Mouse (Mus musculus): ENCODE measurements at regions not wholly inside any gene's neighbourhood (a gene's known extent, or its start where the extent isn't known, plus 50 kb on each side); places are given as distances from the start of the nearest gene placed in this dataset.

GRCm38 (mm10) chr8:103078559-103078958 lies 293.1 kb upstream of the Cdh11 start:
- Histone ChIP-seq H3K4me1 (ENCODE audit: control insufficient read depth, insufficient read depth, low read length) (no peaks in the 10 kb centered on the region), H3K27me3 (ENCODE audit: control insufficient read depth, insufficient read depth, low read length) (no peaks in the 10 kb centered on the region), H3K4me3 (no peak overlapping the region), H3K27ac (no peak overlapping the region), H3K9ac (ENCODE audit: low read depth, low read length) (no peak overlapping the region), H3K36me3 (ENCODE audit: control insufficient read depth, insufficient read depth, low read length) (no peaks in the 10 kb centered on the region), H3K79me2 (replicated peaks; ENCODE audit: control insufficient read depth, insufficient read depth, low read length) (no peaks in the 10 kb centered on the region)
- WGBS = 22% methylated on average over 3 of the region's 3 CpGs
- no peak for DNase-seq
- TF ChIP-seq POLR2A (IDR thresholded peaks at IDR 0.05; ENCODE audit: insufficient read depth, low read depth, low read length) = no peak
- no peak for TF ChIP-seq CTCF (IDR thresholded peaks at IDR 0.05)
- no peak for TF ChIP-seq EP300 (IDR thresholded peaks at IDR 0.05; ENCODE audit: insufficient read depth, low read depth, low read length)
- intact Hi-C loops (cut with DNase I) = no loop called here

DNA sequence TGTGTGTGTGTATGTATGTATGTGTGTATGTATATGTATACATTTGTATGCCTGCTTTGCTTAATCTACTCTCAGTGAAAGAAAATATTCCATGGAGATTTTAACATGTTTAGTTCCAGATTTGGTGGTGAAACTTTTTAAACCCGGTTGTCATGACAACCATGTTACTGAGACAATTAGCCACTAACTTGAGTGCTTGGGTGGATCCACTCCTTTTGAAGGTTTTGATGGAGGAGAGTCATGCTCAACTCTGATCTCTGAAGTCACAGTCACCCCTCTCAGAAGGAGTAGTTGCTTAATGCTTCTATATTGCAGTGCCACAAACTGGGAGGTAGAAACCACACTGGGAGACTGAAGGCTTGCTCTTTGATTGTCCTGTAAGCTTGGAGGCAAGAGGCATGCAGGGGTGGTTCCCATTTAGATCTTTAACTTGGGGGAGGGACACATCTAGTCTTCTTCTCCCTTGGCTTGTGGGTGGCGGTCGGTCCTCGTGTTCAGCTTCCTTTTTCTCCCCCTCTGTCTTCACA lies 301.6 kb upstream of the Cdh11 start:
- intact Hi-C loops (cut with DNase I) = no loop called here
- 59% methylated on average over 4 of the region's 4 CpGs for WGBS

DNA sequence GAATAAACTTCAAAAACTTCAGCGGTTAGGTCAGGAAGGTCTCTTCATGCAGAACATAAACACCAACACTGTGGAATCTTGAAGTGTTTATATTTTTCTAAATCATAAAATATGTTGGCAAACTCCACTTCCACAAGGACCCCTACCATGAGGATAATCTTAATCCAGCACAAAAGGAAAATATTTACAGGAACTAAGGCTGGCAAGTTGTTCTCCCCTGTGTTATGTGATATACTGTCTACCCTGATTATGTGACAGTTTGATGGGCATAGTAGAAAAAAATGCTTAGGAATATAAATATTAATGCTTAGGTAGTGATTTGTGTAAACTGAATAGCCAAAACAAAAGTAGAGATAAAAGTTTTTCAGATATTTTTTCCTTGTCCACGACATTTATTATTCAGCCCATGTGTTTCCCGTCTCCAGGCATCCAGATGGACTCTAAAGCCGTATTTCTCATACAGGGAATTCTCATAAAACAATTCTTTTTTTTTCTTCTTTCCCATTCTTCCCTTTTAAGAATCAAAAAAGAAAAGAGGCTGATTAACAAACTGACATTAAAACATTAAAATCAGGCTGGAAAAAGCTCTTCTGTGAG lies 311.2 kb upstream of the Cdh11 start:
- Histone ChIP-seq H3K4me1 (ENCODE audit: control insufficient read depth, insufficient read depth, low read length) (no peaks in the 10 kb centered on the region), H3K27me3 (ENCODE audit: control insufficient read depth, insufficient read depth, low read length) (no peaks in the 10 kb centered on the region), H3K9ac (ENCODE audit: low read depth, low read length) (no peak overlapping the region), H3K36me3 (ENCODE audit: control insufficient read depth, insufficient read depth, low read length) (no peaks in the 10 kb centered on the region), H3K27ac (no peak overlapping the region), H3K79me2 (replicated peaks; ENCODE audit: control insufficient read depth, insufficient read depth, low read length) (no peaks in the 10 kb centered on the region), H3K4me3 (no peak overlapping the region)
- 70% methylated on average over 4 of the region's 4 CpGs for WGBS
- DNase-seq = no peak
- TF ChIP-seq CTCF (IDR thresholded peaks at IDR 0.05) = no peak
- no peak for TF ChIP-seq POLR2A (IDR thresholded peaks at IDR 0.05; ENCODE audit: insufficient read depth, low read depth, low read length)
- no peak for TF ChIP-seq EP300 (IDR thresholded peaks at IDR 0.05; ENCODE audit: insufficient read depth, low read depth, low read length)
- intact Hi-C loops (cut with DNase I) = no loop called here

More for the DNA sequence above, 301.6 kb upstream of the Cdh11 start:
- Histone ChIP-seq H3K9ac (ENCODE audit: low read depth, low read length) (no peak overlapping the region), H3K36me3 (ENCODE audit: control insufficient read depth, insufficient read depth, low read length) (no peaks in the 10 kb centered on the region), H3K27me3 (ENCODE audit: control insufficient read depth, insufficient read depth, low read length) (no peaks in the 10 kb centered on the region), H3K79me2 (replicated peaks; ENCODE audit: control insufficient read depth, insufficient read depth, low read length) (no peaks in the 10 kb centered on the region), H3K4me1 (ENCODE audit: control insufficient read depth, insufficient read depth, low read length) (no peaks in the 10 kb centered on the region), H3K4me3 (no peak overlapping the region), H3K27ac (no peak overlapping the region)
- TF ChIP-seq POLR2A (IDR thresholded peaks at IDR 0.05; ENCODE audit: insufficient read depth, low read depth, low read length) = no peak
- TF ChIP-seq CTCF (IDR thresholded peaks at IDR 0.05) = no peak
- TF ChIP-seq EP300 (IDR thresholded peaks at IDR 0.05; ENCODE audit: insufficient read depth, low read depth, low read length) = no peak
- DNase-seq = no peak

DNA sequence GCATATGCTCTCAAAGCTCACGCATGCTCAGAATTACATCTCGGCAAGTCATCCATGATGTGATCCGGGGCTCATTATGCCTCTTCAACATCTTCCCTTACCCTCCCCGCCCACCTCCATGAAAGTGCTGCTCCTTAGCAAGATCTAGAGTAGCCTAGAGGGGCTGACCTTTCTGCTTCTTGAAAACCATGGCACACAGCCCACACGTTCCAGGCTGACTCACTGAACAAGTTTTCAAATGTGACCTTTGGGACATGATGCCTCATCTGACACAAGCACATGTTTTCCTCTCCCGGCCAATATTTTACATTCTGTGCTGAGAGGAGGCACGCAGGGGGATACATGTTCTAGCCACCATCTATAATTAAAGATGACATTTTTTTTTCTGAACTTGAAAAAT lies 340.1 kb upstream of the Cdh11 start:
- TF ChIP-seq POLR2A (IDR thresholded peaks at IDR 0.05; ENCODE audit: insufficient read depth, low read depth, low read length) = no peak
- TF ChIP-seq EP300 (IDR thresholded peaks at IDR 0.05; ENCODE audit: insufficient read depth, low read depth, low read length) = no peak
- no peak for TF ChIP-seq CTCF (IDR thresholded peaks at IDR 0.05)
- Histone ChIP-seq H3K27me3 (ENCODE audit: control insufficient read depth, insufficient read depth, low read length) (no peaks in the 10 kb centered on the region), H3K9ac (ENCODE audit: low read depth, low read length) (no peak overlapping the region), H3K4me3 (no peak overlapping the region), H3K27ac (no peak overlapping the region), H3K79me2 (replicated peaks; ENCODE audit: control insufficient read depth, insufficient read depth, low read length) (no peaks in the 10 kb centered on the region), H3K36me3 (ENCODE audit: control insufficient read depth, insufficient read depth, low read length) (no peaks in the 10 kb centered on the region), H3K4me1 (ENCODE audit: control insufficient read depth, insufficient read depth, low read length) (no peaks in the 10 kb centered on the region)
- intact Hi-C loops (cut with DNase I) = no loop called here
- 69% methylated on average over 7 of the region's 7 CpGs for WGBS
- DNase-seq = no peak

DNA sequence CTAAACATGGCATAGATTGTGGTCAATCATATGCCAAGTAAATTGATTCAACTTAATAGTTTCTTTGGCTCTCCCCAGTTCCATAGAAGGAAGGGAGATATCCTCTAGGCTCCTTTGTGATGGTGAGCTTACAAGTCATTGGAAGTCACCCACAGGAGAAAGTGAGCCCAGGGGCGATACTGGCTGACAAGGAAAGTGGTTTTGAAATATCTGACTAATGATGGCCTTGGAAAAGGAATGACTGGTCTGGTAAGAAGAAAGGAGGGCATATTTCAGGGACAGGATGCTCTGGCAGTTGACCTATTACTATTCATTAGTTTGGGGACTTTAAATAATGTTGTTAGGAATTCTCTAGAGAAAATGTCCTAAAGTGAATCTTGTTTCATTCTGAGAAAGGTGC lies 352.7 kb upstream of the Cdh11 start:
- H3K9ac ChIP-seq (ENCODE audit: low read depth, low read length) = no peak overlapping the region
- no peaks in the 10 kb centered on the region for H3K27me3 ChIP-seq (ENCODE audit: control insufficient read depth, insufficient read depth, low read length)
- intact Hi-C loops (cut with DNase I) = no loop called here
- 50% methylated on average over 1 of the region's 1 CpGs for WGBS
- H3K4me3 ChIP-seq = no peak overlapping the region
- no peaks in the 10 kb centered on the region for H3K36me3 ChIP-seq (ENCODE audit: control insufficient read depth, insufficient read depth, low read length)
- TF ChIP-seq POLR2A (IDR thresholded peaks at IDR 0.05; ENCODE audit: insufficient read depth, low read depth, low read length) (no peak), CTCF (IDR thresholded peaks at IDR 0.05) (no peak), EP300 (IDR thresholded peaks at IDR 0.05; ENCODE audit: insufficient read depth, low read depth, low read length) (no peak)
- no peaks in the 10 kb centered on the region for H3K79me2 ChIP-seq (replicated peaks; ENCODE audit: control insufficient read depth, insufficient read depth, low read length)
- DNase-seq = no peak
- no peaks in the 10 kb centered on the region for H3K4me1 ChIP-seq (ENCODE audit: control insufficient read depth, insufficient read depth, low read length)
- H3K27ac ChIP-seq = no peak overlapping the region

DNA sequence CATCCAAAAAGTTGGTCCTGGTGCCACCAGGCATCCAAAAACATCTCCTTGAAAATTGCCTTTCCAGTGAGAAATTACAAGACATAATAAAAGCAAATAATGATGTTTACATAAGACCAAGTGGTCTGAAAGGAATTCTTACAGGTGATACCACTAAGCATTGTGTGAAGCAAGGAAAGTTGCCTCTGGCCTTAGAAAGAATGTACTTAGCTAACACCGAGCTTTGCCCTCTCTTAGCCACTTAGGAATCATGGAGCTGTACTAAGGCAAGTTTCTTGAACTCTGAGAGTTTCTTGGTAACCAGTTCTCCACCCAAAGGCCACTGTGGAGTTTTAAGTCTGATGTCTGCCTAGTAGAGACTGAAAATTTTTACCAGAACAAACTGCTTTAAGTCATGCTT lies 359.4 kb upstream of the Cdh11 start:
- H3K36me3 ChIP-seq (ENCODE audit: control insufficient read depth, insufficient read depth, low read length) = no peaks in the 10 kb centered on the region
- no peaks in the 10 kb centered on the region for H3K27me3 ChIP-seq (ENCODE audit: control insufficient read depth, insufficient read depth, low read length)
- no peak overlapping the region for H3K9ac ChIP-seq (ENCODE audit: low read depth, low read length)
- intact Hi-C loops (cut with DNase I) = no loop called here
- 61% methylated on average over 1 of the region's 1 CpGs for WGBS
- no peaks in the 10 kb centered on the region for H3K79me2 ChIP-seq (replicated peaks; ENCODE audit: control insufficient read depth, insufficient read depth, low read length)
- DNase-seq = no peak
- no peak overlapping the region for H3K4me3 ChIP-seq
- no peak overlapping the region for H3K27ac ChIP-seq
- TF ChIP-seq POLR2A (IDR thresholded peaks at IDR 0.05; ENCODE audit: insufficient read depth, low read depth, low read length) (no peak), EP300 (IDR thresholded peaks at IDR 0.05; ENCODE audit: insufficient read depth, low read depth, low read length) (no peak), CTCF (IDR thresholded peaks at IDR 0.05) (no peak)
- no peaks in the 10 kb centered on the region for H3K4me1 ChIP-seq (ENCODE audit: control insufficient read depth, insufficient read depth, low read length)

Measured in heart, adult 2 months (tissue).